Mouse (Mus musculus) Patski (cell line): ENCODE measurements around the gene Parp16. TPM values are rescaled to one million over a fixed set of nuclear protein-coding genes. Genes with fewer than 3 reads are reported as not detected.
"Not testable (repeated sequence)": the region's sequence is repeated elsewhere in the genome, so short reads cannot be mapped to it uniquely, and the experiment has no call there.

Source experiments
- ATAC-seq: fragments of 100-300 bp; one replicate; pipeline ENCODE4 v1.8.0; 2021
- CTCF ChIA-PET: fragments of 350-600 bp; sonication (Branson Sonifier 250); formaldehyde crosslinking; loops from one replicate; lab custom pipeline; 2022; ENCODE audit warnings: inconsistent platforms; lab: Charles Lee
- POLR2A ChIA-PET: fragments of 350-600 bp; sonication (Branson Sonifier 250); formaldehyde crosslinking; loops from one replicate; lab custom pipeline; 2022; ENCODE audit warnings: antibody characterized with exemption, inconsistent platforms; lab: Charles Lee
- DNase-seq: peaks from one replicate; pipeline ENCODE4 v3.0.0-alpha.2; 2011; ENCODE audit warnings: low read depth, low spot score
- H3K27me3 ChIP-seq: fragments of 371-371 bp; one replicate; pipeline ENCODE4 v1.5.1; 2021
- CTCF ChIP-seq: fragments of 100-300 bp; IDR thresholded peaks from one replicate; pipeline ENCODE4 v1.5.1; 2021
- in situ Hi-C: fragments of 300-500 bp; cut with MboI; formaldehyde crosslinking; loops from 3 replicates; pipeline ENCODE4 v1.11.1; 2018; ENCODE audit warnings: low pct_unique_long_range_greater_than_20kb, mixed read lengths
- polyA plus RNA-seq: library from polyadenylated mRNA; unstranded; gene quantifications from one replicate; pipeline ENCODE4 v1.2.3, GENCODE M21; 2021

The Parp16 gene
- polyA plus RNA-seq, 1 experiment from 2014 or later: 7.0 TPM

GRCm38 (mm10) chr9:65208293-65209179 lies 13.4 kb downstream of the Parp16 start:
- in situ Hi-C loops: no loop called here
- no peak for TF ChIP-seq CTCF

GRCm38 (mm10) chr9:65211598-65211997 lies 16.4 kb downstream of the Parp16 start:
- no peaks in the 10 kb centered on the region for H3K27me3 ChIP-seq
- in situ Hi-C loops: no loop called here
- CTCF ChIA-PET: no interaction called here
- no peak for TF ChIP-seq CTCF
- ATAC-seq: no peak
- no peak for DNase-seq
- POLR2A ChIA-PET: no interaction called here

More at GRCm38 (mm10) chr9:65208293-65209179, 13.4 kb downstream of the Parp16 start:
- ATAC-seq: no peak
- no peak for DNase-seq
- CTCF ChIA-PET: no interaction called here
- no peaks in the 10 kb centered on the region for H3K27me3 ChIP-seq
- POLR2A ChIA-PET: no interaction called here

- in situ Hi-C loops: no loop called here
- ATAC-seq (peak; percentile 17), DNase-seq (no peak)
- TF ChIP-seq CTCF: no peak
- H3K27me3 ChIP-seq: no peaks in the 10 kb centered on the region
- CTCF ChIA-PET: interaction anchor here (1.2 to 2.2 kb wide), 2 partner anchors 11 to 18 kb away, joined by 3 to 10 read pairs; no protein-coding TSS in a partner anchor
- POLR2A ChIA-PET: interaction anchor here (0.8 to 1.3 kb wide), 4 partner anchors 13 to 78 kb away, joined by 3 to 4 read pairs (median 4); no protein-coding TSS in a partner anchor
These were observed 19.2 kb downstream of the Parp16 start for GRCm38 (mm10) chr9:65214425-65214777.

GRCm38 (mm10) chr9:65214778-65215493 lies 19.8 kb downstream of the Parp16 start:
- in situ Hi-C loops: no loop called here
- no peak for DNase-seq
- ChIA-PET CTCF (interaction anchor here (1.1 to 2.2 kb wide), 4 partner anchors 11 to 18 kb away, joined by 3 to 10 read pairs (median 4); no protein-coding TSS in a partner anchor), POLR2A (interaction anchor here (0.8 to 1.3 kb wide), 4 partner anchors 13 to 78 kb away, joined by 3 to 4 read pairs (median 4); no protein-coding TSS in a partner anchor)
- peak; percentile 93 for ATAC-seq
- peak; percentile 80 for TF ChIP-seq CTCF
- H3K27me3 ChIP-seq: no peaks in the 10 kb centered on the region

GRCm38 (mm10) chr9:65215494-65216126 lies 20.5 kb downstream of the Parp16 start:
- in situ Hi-C loops: no loop called here
- POLR2A ChIA-PET: no interaction called here
- TF ChIP-seq CTCF: no peak
- no peak for DNase-seq
- no peak for ATAC-seq
- CTCF ChIA-PET: interaction anchor here (0.8 to 2.2 kb wide), 4 partner anchors 11 to 19 kb away, joined by 3 to 10 read pairs (median 4); no protein-coding TSS in a partner anchor
- H3K27me3 ChIP-seq: no peaks in the 10 kb centered on the region

- in situ Hi-C loops: no loop called here
- no peak for TF ChIP-seq CTCF
- no peak for DNase-seq
- ATAC-seq: no peak
- POLR2A ChIA-PET: no interaction called here
- CTCF ChIA-PET: no interaction called here
- H3K27me3 ChIP-seq: no peaks in the 10 kb centered on the region
These were observed 21.8 kb downstream of the Parp16 start for GRCm38 (mm10) chr9:65216972-65217371.

GRCm38 (mm10) chr9:65217661-65218060 lies 22.5 kb downstream of the Parp16 start:
- TF ChIP-seq CTCF: no peak
- in situ Hi-C loops: no loop called here
- ChIA-PET CTCF (no interaction called here), POLR2A (no interaction called here)
- no peaks in the 10 kb centered on the region for H3K27me3 ChIP-seq
- ATAC-seq (no peak), DNase-seq (no peak)

- no peak for TF ChIP-seq CTCF
- in situ Hi-C loops: no loop called here
- no peaks in the 10 kb centered on the region for H3K27me3 ChIP-seq
- DNase-seq: no peak
- ChIA-PET CTCF (no interaction called here), POLR2A (no interaction called here)
- ATAC-seq: no peak
These were observed 23.8 kb downstream of the Parp16 start for GRCm38 (mm10) chr9:65218916-65219315.

GRCm38 (mm10) chr9:65220398-65220797 lies 25.2 kb downstream of the Parp16 start:
- in situ Hi-C loops: loop anchor here (10.0 kb wide), 1 partner anchor 204 kb away; the partner anchor contains the start of gene Slc51b
- ATAC-seq, H3K27me3 ChIP-seq, DNase-seq, POLR2A ChIA-PET, CTCF ChIA-PET: not testable (repeated sequence)
- TF ChIP-seq CTCF: peak; percentile 34

GRCm38 (mm10) chr9:65223927-65224326 lies 28.8 kb downstream of the Parp16 start:
- TF ChIP-seq CTCF: no peak
- POLR2A ChIA-PET: no interaction called here

More at GRCm38 (mm10) chr9:65223927-65224326, 28.8 kb downstream of the Parp16 start:
- CTCF ChIA-PET: interaction anchor here (1.2 kb wide), 1 partner anchor 69 kb away, joined by 3 read pairs; no protein-coding TSS in a partner anchor
- in situ Hi-C loops: loop anchor here (10.0 kb wide), 1 partner anchor 201 kb away; the partner anchor contains the start of gene Slc51b
- no peak for ATAC-seq
- DNase-seq: no peak
- no peaks in the 10 kb centered on the region for H3K27me3 ChIP-seq
